Mouse (Mus musculus) thymus, postnatal 4 days (tissue): ENCODE data around the gene Rnf224.
A peak's percentile ranks its signal among the peaks of the same experiment; 100 is the strongest.
"Not testable (repeated sequence)": the region's sequence is repeated elsewhere in the genome, so short reads cannot be mapped to it uniquely, and the experiment has no call there.

Experiments used
- DNase-seq: peaks from one replicate; pipeline ENCODE4 v3.0.0; 2021

The Rnf224 gene

GRCm38 (mm10) chr2:25236614-25237013 is at the start of gene Rnf224:
Gene Rnf224 (minus strand): TSS chr2:25236787.
- no peak for DNase-seq

- no peak for DNase-seq
These were observed 49.7 kb upstream of the Rnf224 start for GRCm38 (mm10) chr2:25286314-25286713.

GRCm38 (mm10) chr2:25285551-25285950 is 49.0 kb upstream of the Rnf224 start:
- no peak for DNase-seq

GRCm38 (mm10) chr2:25278928-25279882 is 42.6 kb upstream of the Rnf224 start:
- DNase-seq, result peak; percentile 90

GRCm38 (mm10) chr2:25273010-25273409 is 36.4 kb upstream of the Rnf224 start:
- no peak for DNase-seq

GRCm38 (mm10) chr2:25272515-25272914 is 35.9 kb upstream of the Rnf224 start:
- no peak for DNase-seq

GRCm38 (mm10) chr2:25271827-25272511 is 35.4 kb upstream of the Rnf224 start, which contains the start of the genes Ssna1 and Anapc2:
Gene Ssna1 (minus strand): TSS chr2:25272438.
Gene Anapc2 (plus strand): TSS chr2:25272478.
- peak; percentile 98 for DNase-seq

- DNase-seq, result no peak
These were observed 31.2 kb upstream of the Rnf224 start for GRCm38 (mm10) chr2:25267746-25268309.

GRCm38 (mm10) chr2:25267241-25267640 is 30.7 kb upstream of the Rnf224 start:
- DNase-seq, result no peak

GRCm38 (mm10) chr2:25266720-25267119 is 30.1 kb upstream of the Rnf224 start:
- DNase-seq, result no peak

- DNase-seq, result no peak
These were observed 29.5 kb upstream of the Rnf224 start for GRCm38 (mm10) chr2:25265897-25266656.

- no peak for DNase-seq
These were observed 28.3 kb upstream of the Rnf224 start for GRCm38 (mm10) chr2:25264851-25265250.

- DNase-seq, result no peak
These were observed 27.7 kb upstream of the Rnf224 start for GRCm38 (mm10) chr2:25264286-25264660.

- DNase-seq, result no peak
These were observed 27.2 kb upstream of the Rnf224 start for GRCm38 (mm10) chr2:25263623-25264285.

- DNase-seq, result peak; percentile 77
These were observed 26.4 kb upstream of the Rnf224 start for GRCm38 (mm10) chr2:25262795-25263622.

GRCm38 (mm10) chr2:25262291-25262767 is 25.7 kb upstream of the Rnf224 start, which contains the start of gene Tprn:
Gene Tprn (plus strand): TSS chr2:25262618.
- DNase-seq, result peak; percentile 95

- DNase-seq, result no peak
These were observed 25.3 kb upstream of the Rnf224 start for GRCm38 (mm10) chr2:25261870-25262269.

GRCm38 (mm10) chr2:25258887-25259286 is 22.3 kb upstream of the Rnf224 start:
- DNase-seq, result peak; percentile 44

GRCm38 (mm10) chr2:25257250-25257649 is 20.7 kb upstream of the Rnf224 start:
- not testable (repeated sequence) for DNase-seq

GRCm38 (mm10) chr2:25256443-25257109 is 20.0 kb upstream of the Rnf224 start:
- peak; percentile 82 for DNase-seq
